Mouse (Mus musculus) bone marrow macrophage, adult 2 months (primary cell): ENCODE measurements around the gene Plbd2.

Experiments used
- CTCF ChIP-seq: IDR thresholded peaks from 2 replicates; pipeline ENCODE4 v1.5.1; 2012; ENCODE audit warnings: low read depth, mild to moderate bottlenecking, low read length, moderate library complexity
- POLR2A ChIP-seq: IDR thresholded peaks from 2 replicates; pipeline ENCODE4 v1.6.1; 2012; ENCODE audit warnings: mild to moderate bottlenecking, low read depth, low read length, borderline replicate concordance

DNA sequence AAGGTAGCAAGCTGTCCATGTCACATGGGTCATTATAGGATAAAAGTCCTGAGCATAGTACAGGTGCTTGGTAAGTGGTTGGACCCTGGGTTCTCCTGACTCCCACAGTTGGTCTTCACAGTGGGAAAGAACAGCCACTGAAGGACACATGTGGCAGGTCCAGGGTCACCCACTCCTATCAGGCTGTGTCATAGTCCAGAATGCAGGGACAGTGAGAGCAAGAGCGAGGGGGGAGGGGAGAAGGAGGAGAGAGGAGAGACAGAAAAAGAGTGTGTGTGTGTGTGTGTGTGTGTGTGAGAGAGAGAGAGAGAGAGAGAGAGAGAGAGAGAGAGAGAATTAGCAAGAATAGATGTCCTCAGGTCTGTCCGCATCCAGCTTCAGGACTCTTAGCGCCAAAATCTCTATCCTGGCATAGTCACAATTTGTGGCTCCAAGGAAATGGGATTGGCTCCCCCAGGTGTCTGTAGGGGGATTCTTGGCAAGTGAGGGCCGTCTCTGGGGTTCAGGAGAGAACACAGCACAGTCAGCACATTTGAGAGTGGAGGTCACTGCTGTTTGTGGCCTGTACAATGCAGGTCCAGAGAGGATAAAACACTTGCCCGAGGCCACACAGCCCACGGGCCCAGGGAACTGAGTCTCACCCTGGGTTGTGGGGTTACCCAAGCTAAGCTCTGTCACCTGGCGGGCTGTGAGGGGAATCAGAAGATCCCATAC, 46.4 kb downstream of the Plbd2 start:
- no peak for TF ChIP-seq CTCF
- TF ChIP-seq POLR2A: no peak
